Mouse (Mus musculus) brain, embryonic 14.5 days (tissue): ENCODE results near the gene Clcnka.

Source experiments
- CTCF ChIP-seq: fragments of 200-500 bp; IDR thresholded peaks from 2 replicates; pipeline ENCODE4 v1.5.1; 2012; ENCODE audit warnings: inconsistent platforms, mild to moderate bottlenecking, moderate library complexity, borderline replicate concordance; ENCODE audit not compliant: insufficient read depth, insufficient read length; ENCODE audit errors: extremely low read depth
- POLR2A ChIP-seq: fragments of 200-500 bp; IDR thresholded peaks from 2 replicates; pipeline ENCODE4 v1.6.1; 2012; ENCODE audit warnings: mild to moderate bottlenecking, inconsistent platforms, borderline replicate concordance; ENCODE audit not compliant: poor library complexity, insufficient read depth, insufficient read length, severe bottlenecking; ENCODE audit errors: extremely low read depth

DNA sequence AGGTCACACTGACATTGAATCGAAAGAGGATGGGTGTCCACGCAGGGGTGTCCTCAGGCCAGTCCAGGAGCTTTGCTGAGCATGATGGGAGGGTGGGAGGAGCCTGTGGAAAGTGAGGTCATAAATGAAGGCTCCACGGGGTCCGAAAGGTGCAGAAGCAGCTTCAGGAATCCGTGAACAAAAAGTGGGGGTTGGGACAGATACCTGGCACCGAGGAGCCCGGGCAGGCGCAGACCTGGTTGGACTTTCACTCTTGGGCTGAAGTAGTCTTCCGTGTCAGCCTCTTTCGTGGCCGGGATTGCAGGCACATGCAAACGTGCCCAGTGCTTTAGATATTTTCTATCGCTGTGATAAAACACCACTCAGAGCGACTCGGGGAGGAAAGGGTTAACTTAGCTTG, 1.6 kb upstream of the Clcnka start:
- no peak for TF ChIP-seq CTCF
- no peak for TF ChIP-seq POLR2A
